Mouse (Mus musculus): ENCODE results near the gene Klhl33. TPM values are rescaled to one million over a fixed set of nuclear protein-coding genes. Genes with fewer than 3 reads are reported as not detected.
"Not testable (repeated sequence)": the region's sequence is repeated elsewhere in the genome, so short reads cannot be mapped to it uniquely, and the experiment has no call there.

Gene Klhl33
- polyA plus RNA-seq (2016; fragmentation: Nextera tagmentation; extraction: Ambion mirVana) = 0.22 and 0.46 TPM in 2 replicates

GRCm38 (mm10) chr14:50897374-50897765 is at the start of gene Klhl33:
Gene Klhl33 (minus strand): TSS chr14:50897507.
- peak within 1 kb of the TSS; percentile 43 for H3K4me3 ChIP-seq
- H3K9me3 ChIP-seq = no peaks in the 10 kb centered on the region
- peaks cover 9% of the 10 kb centered on the region for H3K4me1 ChIP-seq
- ATAC-seq (ENCODE audit: insufficient number of reproducible peaks, insufficient read depth, low FRiP score, low TSS enrichment) = no peak
- peaks cover 14% of the 10 kb centered on the region for H3K27me3 ChIP-seq
- H3K36me3 ChIP-seq = no peaks in the 10 kb centered on the region
- 32% methylated on average over 7 of the region's 7 CpGs for WGBS
- H3K27ac ChIP-seq = no peak within 1 kb of the TSS
- H3K9ac ChIP-seq = peak within 1 kb of the TSS; percentile 59
- H3K4me2 ChIP-seq (replicated peaks) = peak within 1 kb of the TSS; percentile 84

GRCm38 (mm10) chr14:50945526-50945925 is 48.2 kb upstream of the Klhl33 start:
- Histone ChIP-seq H3K4me2 (replicated peaks) (peak overlapping the region; percentile 65), H3K4me3 (peak overlapping the region; percentile 42)
- H3K9ac ChIP-seq; ATAC-seq (ENCODE audit: insufficient number of reproducible peaks, insufficient read depth, low FRiP score, low TSS enrichment); H3K36me3 ChIP-seq; H3K9me3 ChIP-seq; H3K27me3 ChIP-seq; H3K27ac ChIP-seq; H3K4me1 ChIP-seq: not testable (repeated sequence)
- WGBS = 30% methylated on average over 3 of the region's 3 CpGs

GRCm38 (mm10) chr14:50945081-50945480 is 47.8 kb upstream of the Klhl33 start:
- Histone ChIP-seq H3K27ac (peak overlapping the region; percentile 86), H3K4me3 (peak overlapping the region; percentile 42), H3K9ac (peak overlapping the region; percentile 62), H3K4me2 (replicated peaks) (peak overlapping the region; percentile 65)
- not testable (repeated sequence) for H3K9me3 ChIP-seq; ATAC-seq (ENCODE audit: insufficient number of reproducible peaks, insufficient read depth, low FRiP score, low TSS enrichment); H3K4me1 ChIP-seq; H3K36me3 ChIP-seq; H3K27me3 ChIP-seq
- 8% methylated on average over 6 of the region's 6 CpGs for WGBS

DNA sequence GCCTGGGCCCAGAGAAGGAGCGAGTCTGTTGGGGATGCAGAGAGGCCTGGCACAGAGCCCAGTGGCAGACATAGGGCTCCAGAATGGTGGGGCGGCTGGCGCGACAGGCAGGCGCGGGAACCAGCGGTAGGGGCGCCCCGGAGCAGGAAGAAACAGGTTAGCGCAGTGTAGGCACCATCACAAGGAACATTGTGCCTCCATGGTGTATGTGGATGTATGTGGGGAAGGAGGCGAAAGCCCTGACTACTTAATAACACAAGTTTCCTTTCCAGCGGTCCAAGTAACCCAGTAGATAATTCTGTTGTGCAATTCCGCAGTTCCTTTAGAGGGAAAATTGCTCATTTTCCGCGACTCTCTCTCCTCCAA is 47.3 kb upstream of the Klhl33 start:
- peak overlapping the region; percentile 42 for H3K4me3 ChIP-seq
- peak overlapping the region; percentile 62 for H3K9ac ChIP-seq
- under 1% methylated on average over 15 of the region's 15 CpGs for WGBS
- H3K9me3 ChIP-seq, H3K36me3 ChIP-seq, H3K27me3 ChIP-seq, H3K4me1 ChIP-seq: not testable (repeated sequence)
- H3K4me2 ChIP-seq (replicated peaks) = peak overlapping the region; percentile 65
- peak; percentile 96 for ATAC-seq (ENCODE audit: insufficient number of reproducible peaks, insufficient read depth, low FRiP score, low TSS enrichment)
- H3K27ac ChIP-seq = peak overlapping the region; percentile 86

DNA sequence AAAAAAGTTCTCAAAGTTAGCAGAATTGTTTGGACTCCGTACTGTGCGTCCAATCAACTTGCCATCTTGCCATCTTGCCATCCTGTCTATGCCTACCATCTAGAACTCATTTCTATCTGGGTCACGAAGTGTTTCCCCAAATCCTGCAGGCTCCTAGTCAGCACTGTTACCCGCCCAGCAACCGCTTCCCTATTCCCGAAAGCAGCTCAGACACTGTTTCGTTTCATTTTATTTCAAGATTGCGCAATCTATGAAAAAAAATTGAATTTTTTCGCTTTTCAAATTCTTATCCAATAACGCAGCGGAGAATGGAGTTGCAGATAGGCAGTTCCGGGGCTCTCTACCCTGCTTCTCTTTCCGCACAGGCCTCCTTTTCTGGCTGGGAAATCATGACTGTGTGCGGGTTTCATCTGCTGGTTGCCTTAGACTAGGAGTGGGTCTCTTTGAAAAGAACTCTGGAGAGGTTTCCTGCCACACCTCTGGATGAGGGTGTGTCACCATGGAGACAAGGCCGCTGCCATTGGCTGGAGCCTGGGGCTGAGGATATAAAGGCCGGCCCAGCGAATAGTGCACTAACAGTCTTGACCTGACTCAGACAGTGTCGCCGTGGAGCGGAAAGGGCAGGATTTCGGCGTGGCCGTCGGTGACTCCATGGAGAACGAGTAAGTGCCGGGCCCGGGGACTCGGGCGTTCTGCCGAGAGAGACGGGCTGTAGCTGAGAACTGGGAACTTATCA is 46.8 kb upstream of the Klhl33 start, which contains the start of gene Gm49342:
Gene Gm49342, plus strand, starts transcription at position 586 of the 736 bp plus-strand sequence.
- 19% methylated on average over 31 of the region's 31 CpGs for WGBS
- Histone ChIP-seq H3K4me3 (peak within 1 kb of the TSS; percentile 42), H3K9ac (peak within 1 kb of the TSS; percentile 62), H3K9me3 (no peaks in the 10 kb centered on the region), H3K4me2 (replicated peaks) (peak within 1 kb of the TSS; percentile 65), H3K36me3 (no peaks in the 10 kb centered on the region), H3K27ac (peak within 1 kb of the TSS; percentile 86), H3K4me1 (no peaks in the 10 kb centered on the region), H3K27me3 (no peaks in the 10 kb centered on the region)
- peak; percentile 96 for ATAC-seq (ENCODE audit: insufficient number of reproducible peaks, insufficient read depth, low FRiP score, low TSS enrichment)

DNA sequence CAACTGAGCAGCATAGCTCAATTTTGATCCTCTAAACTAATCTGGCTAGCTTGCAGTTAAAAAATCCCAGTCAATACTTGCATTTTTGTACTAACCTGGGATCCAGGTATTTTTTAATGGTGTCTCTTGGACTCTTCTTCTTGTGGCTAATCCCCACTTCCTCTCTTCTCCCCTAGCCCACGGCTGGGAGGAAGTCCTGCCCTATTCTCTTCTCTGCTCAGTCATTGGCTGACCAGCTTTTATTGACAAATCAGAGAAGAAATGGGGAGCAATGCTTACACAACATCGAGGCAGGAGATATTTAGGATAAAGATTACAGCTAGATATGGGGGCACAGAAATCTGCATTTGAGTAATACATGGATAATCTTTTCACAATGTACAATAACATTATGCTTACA is 41.6 kb upstream of the Klhl33 start:
- Histone ChIP-seq H3K36me3 (no peaks in the 10 kb centered on the region), H3K4me1 (no peaks in the 10 kb centered on the region), H3K4me2 (replicated peaks) (no peak overlapping the region), H3K9me3 (no peaks in the 10 kb centered on the region), H3K9ac (no peak overlapping the region), H3K27ac (no peak overlapping the region), H3K27me3 (no peaks in the 10 kb centered on the region), H3K4me3 (no peak overlapping the region)
- no peak for ATAC-seq (ENCODE audit: insufficient number of reproducible peaks, insufficient read depth, low FRiP score, low TSS enrichment)
- 38% methylated on average over 2 of the region's 2 CpGs for WGBS

- Histone ChIP-seq H3K4me1 (no peaks in the 10 kb centered on the region), H3K9ac (no peak overlapping the region), H3K27ac (no peak overlapping the region), H3K27me3 (no peaks in the 10 kb centered on the region), H3K9me3 (no peaks in the 10 kb centered on the region), H3K4me2 (replicated peaks) (no peak overlapping the region), H3K4me3 (no peak overlapping the region), H3K36me3 (no peaks in the 10 kb centered on the region)
- WGBS = 89% methylated on average over 3 of the region's 3 CpGs
- no peak for ATAC-seq (ENCODE audit: insufficient number of reproducible peaks, insufficient read depth, low FRiP score, low TSS enrichment)
Measured at GRCm38 (mm10) chr14:50938119-50938908, 41.0 kb upstream of the Klhl33 start.

GRCm38 (mm10) chr14:50936649-50937048 is 39.3 kb upstream of the Klhl33 start:
- no peak overlapping the region for H3K4me3 ChIP-seq
- WGBS = 67% methylated on average over 1 of the region's 1 CpGs
- H3K4me2 ChIP-seq (replicated peaks) = no peak overlapping the region
- H3K9me3 ChIP-seq = no peaks in the 10 kb centered on the region
- ATAC-seq (ENCODE audit: insufficient number of reproducible peaks, insufficient read depth, low FRiP score, low TSS enrichment) = no peak
- no peaks in the 10 kb centered on the region for H3K36me3 ChIP-seq
- H3K27ac ChIP-seq = no peak overlapping the region
- H3K4me1 ChIP-seq = no peaks in the 10 kb centered on the region
- H3K9ac ChIP-seq = no peak overlapping the region
- H3K27me3 ChIP-seq = no peaks in the 10 kb centered on the region

DNA sequence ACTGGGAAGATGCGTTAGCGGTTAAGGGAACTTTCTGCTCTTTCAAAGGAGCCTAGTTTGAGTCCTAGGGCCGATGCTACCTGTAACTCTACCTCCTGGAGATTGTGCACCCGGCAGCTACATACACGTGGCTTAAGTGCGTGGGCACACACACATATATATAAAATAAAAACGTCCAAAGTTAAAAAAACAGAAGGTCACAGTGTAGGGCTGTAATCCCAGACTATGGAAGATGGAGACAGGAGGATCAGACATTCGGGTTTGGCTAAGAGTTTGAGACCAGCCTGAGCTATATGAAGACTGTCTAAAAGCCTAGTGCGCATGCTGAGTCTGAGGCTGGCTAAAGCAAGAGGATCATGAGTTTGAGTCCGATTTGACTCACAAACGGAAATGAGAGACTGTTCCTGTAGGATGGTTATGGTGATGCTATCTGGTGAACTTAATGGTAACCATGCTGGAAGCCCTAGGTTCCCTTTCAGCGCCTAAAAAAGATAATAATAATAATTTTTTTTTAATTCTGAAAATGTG is 34.2 kb upstream of the Klhl33 start:
- peak overlapping the region; percentile 92 for H3K4me3 ChIP-seq
- ATAC-seq (ENCODE audit: insufficient number of reproducible peaks, insufficient read depth, low FRiP score, low TSS enrichment) = peak; percentile 2; the same call in 1 of the 2 replicates
- peak overlapping the region; percentile 62 for H3K4me2 ChIP-seq (replicated peaks)
- 11% methylated on average over 12 of the region's 12 CpGs for WGBS
- H3K27me3 ChIP-seq = no peaks in the 10 kb centered on the region
- no peaks in the 10 kb centered on the region for H3K9me3 ChIP-seq
- H3K4me1 ChIP-seq = peaks cover 10% of the 10 kb centered on the region; the same call in 1 of the 2 replicates
- H3K9ac ChIP-seq = peak overlapping the region; percentile 44
- H3K36me3 ChIP-seq = peaks cover 25% of the 10 kb centered on the region
- H3K27ac ChIP-seq = peak overlapping the region; percentile 93

DNA sequence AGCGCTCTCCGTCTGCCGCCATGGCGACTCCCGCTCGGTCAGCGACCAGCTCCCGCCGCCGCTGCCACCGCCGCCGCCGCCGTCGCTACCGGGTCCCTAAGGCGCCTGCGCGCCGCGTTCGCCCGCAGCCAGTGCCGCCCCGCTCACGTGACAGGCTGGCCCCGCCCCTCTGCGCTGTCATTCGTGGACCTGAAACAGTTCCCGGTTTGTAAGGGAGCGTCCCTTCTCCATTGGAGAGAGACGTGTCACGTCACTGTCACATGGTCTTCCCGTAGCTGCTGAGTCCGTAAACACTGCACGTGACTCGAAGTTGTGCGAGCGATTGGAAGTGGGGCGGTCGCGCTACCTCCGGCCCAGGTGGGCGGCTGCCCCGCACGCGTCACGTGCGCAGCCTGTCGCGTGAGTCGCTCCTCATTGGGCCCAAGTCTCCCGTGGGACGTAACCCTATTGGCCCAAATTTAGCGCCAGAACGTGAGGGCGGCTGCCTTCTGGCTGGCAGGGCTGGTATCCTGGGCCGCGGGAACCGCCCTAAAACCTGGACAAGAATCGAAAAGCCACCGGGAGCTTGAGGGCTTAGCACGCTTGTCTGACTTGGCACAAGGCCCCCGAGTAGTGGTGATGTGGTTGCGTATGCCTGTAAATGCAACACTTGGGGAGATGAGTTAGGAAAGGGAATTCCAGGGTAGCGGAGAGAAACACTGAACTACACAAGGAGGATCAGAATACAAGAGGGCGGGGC is 33.6 kb upstream of the Klhl33 start, which contains the start of the genes Pip4p1 and Pnp:
Gene Pip4p1, minus strand, starts transcription at position 103 of the 739 bp plus-strand sequence.
Gene Pnp, plus strand, starts transcription at position 329 of the 739 bp plus-strand sequence.
- Histone ChIP-seq H3K36me3 (peaks cover 30% of the 10 kb centered on the region), H3K9me3 (no peaks in the 10 kb centered on the region), H3K27ac (peak within 1 kb of the TSS; percentile 93), H3K4me3 (peak within 1 kb of the TSS; percentile 92), H3K27me3 (no peaks in the 10 kb centered on the region), H3K4me2 (replicated peaks) (peak within 1 kb of the TSS; percentile 85), H3K4me1 (peaks cover 16% of the 10 kb centered on the region), H3K9ac (peak within 1 kb of the TSS; percentile 81)
- WGBS = under 1% methylated on average over 68 of the region's 68 CpGs
- peak; percentile 98 for ATAC-seq (ENCODE audit: insufficient number of reproducible peaks, insufficient read depth, low FRiP score, low TSS enrichment)

GRCm38 (mm10) chr14:50930377-50930753 is 33.1 kb upstream of the Klhl33 start:
- Histone ChIP-seq H3K4me2 (replicated peaks) (peak overlapping the region; percentile 85), H3K9ac (peak overlapping the region; percentile 81), H3K27ac (peak overlapping the region; percentile 59), H3K36me3 (peaks cover 30% of the 10 kb centered on the region), H3K9me3 (no peaks in the 10 kb centered on the region), H3K4me1 (peaks cover 19% of the 10 kb centered on the region), H3K4me3 (peak overlapping the region; percentile 92), H3K27me3 (no peaks in the 10 kb centered on the region)
- ATAC-seq (ENCODE audit: insufficient number of reproducible peaks, insufficient read depth, low FRiP score, low TSS enrichment) = peak; percentile 29
- WGBS = 1% methylated on average over 37 of the region's 38 CpGs
